Mouse (Mus musculus) liver, embryonic 14.5 days (tissue): ENCODE data around the gene Elovl5.

Experiments used
- CTCF ChIP-seq: IDR thresholded peaks from 2 replicates; pipeline ENCODE4 v1.5.1; 2016; ENCODE audit warnings: antibody characterized with exemption, low read depth, control low read depth
- EP300 ChIP-seq: IDR thresholded peaks from 2 replicates; pipeline ENCODE4 v1.6.1; 2016; ENCODE audit warnings: antibody characterized with exemption, low read depth

DNA sequence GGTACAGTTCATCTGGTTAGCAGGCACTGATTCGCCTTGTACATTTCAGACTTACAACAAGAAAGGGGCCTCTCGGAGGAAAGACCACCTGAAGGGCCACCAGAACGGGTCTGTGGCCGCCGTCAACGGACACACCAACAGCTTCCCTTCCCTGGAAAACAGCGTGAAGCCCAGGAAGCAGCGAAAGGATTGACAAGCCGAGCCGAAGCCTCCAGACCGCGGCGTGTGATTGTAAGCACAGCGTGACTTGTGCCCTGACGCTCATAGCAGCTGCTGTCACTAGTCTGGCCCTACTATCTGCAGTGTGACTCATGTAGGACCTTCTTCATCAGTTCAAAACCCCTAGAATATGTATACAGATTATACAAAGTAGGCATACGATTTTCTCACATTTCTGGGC lies 65.5 kb downstream of the Elovl5 start:
- no peak for TF ChIP-seq EP300
- no peak for TF ChIP-seq CTCF
